Mouse (Mus musculus) embryonic facial prominence, embryonic 12.5 days (tissue): ENCODE results near the gene Bcl7a. TPM values are rescaled to one million over a fixed set of nuclear protein-coding genes. Genes with fewer than 3 reads are reported as not detected.

ENCODE experiments used
- ATAC-seq: fragments of 200-750 bp; cut with Nextera tagmentation; 2 replicates; pipeline ENCODE4 v1.8.0; 2017; ENCODE audit not compliant: insufficient number of reproducible peaks, insufficient read depth, low FRiP score, low TSS enrichment
- H3K27ac ChIP-seq: fragments of 300-500 bp; sonication (generic); 2 replicates; pipeline ENCODE4 v1.5.1; 2016; ENCODE audit warnings: mild to moderate bottlenecking
- H3K27me3 ChIP-seq: fragments of 300-500 bp; sonication (generic); 2 replicates; pipeline ENCODE4 v1.6.1; 2016; ENCODE audit warnings: mild to moderate bottlenecking, moderate library complexity
- H3K36me3 ChIP-seq: fragments of 300-500 bp; sonication (generic); 2 replicates; pipeline ENCODE4 v1.6.1; 2016; ENCODE audit warnings: mild to moderate bottlenecking
- H3K4me1 ChIP-seq: fragments of 300-500 bp; sonication (generic); 2 replicates; pipeline ENCODE4 v1.6.1; 2016
- H3K4me2 ChIP-seq: fragments of 300-500 bp; sonication (generic); replicated peaks from 2 replicates; pipeline ENCODE4 v1.6.1; 2016; ENCODE audit warnings: mild to moderate bottlenecking, moderate library complexity
- H3K4me3 ChIP-seq: fragments of 300-500 bp; sonication (generic); 2 replicates; pipeline ENCODE4 v1.5.1; 2016; ENCODE audit warnings: mild to moderate bottlenecking
- H3K9ac ChIP-seq: fragments of 300-500 bp; sonication (generic); 2 replicates; pipeline ENCODE4 v1.6.1; 2016; ENCODE audit warnings: mild to moderate bottlenecking, moderate library complexity
- H3K9me3 ChIP-seq: fragments of 300-500 bp; sonication (generic); 2 replicates; pipeline ENCODE4 v1.6.1; 2016; ENCODE audit warnings: mild to moderate bottlenecking, moderate library complexity
- WGBS: fragments of 180-500 bp; shearing (Covaris S2); methylation state at CpG from one replicate; pipeline ENCODE4 v1.1.7; 2016; 5-methylcytosine and 5-hydroxymethylcytosine counted together
- polyA plus RNA-seq: library from polyadenylated mRNA; unstranded; fragments of >200 nt; fragmentation: Nextera tagmentation; extraction: Ambion mirVana; gene quantifications from 2 replicates; pipeline ENCODE4 v1.2.1, GENCODE M21; 2016

The Bcl7a gene
- polyA plus RNA-seq, 1 experiment from 2014 or later, result 41.8 TPM

DNA sequence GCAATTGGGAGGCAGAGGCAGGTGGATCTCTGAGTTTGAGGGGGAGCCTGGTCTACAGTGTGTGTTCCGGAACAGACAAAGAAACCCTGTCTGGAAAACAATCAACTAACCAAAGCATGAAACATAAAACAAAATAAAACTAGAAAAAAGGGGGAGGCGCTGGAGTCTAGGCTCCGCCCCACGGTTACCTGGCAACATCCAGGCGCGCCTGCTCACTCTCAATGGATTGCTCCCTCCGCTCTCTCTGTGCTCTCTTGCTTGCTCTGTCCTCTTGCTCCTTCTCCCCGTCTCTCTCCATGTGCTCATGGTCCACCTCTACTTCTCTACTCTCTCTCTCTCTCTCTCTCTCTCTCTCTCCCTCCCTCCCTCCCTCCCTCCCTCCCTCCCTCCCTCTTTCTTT is 39.1 kb downstream of the Bcl7a start:
- Histone ChIP-seq H3K4me2 (no peak overlapping the region), H3K4me1 (peaks cover 24% of the 10 kb centered on the region), H3K27me3 (no peaks in the 10 kb centered on the region), H3K9me3 (no peaks in the 10 kb centered on the region), H3K4me3 (no peak overlapping the region), H3K9ac (no peak overlapping the region), H3K36me3 (no peaks in the 10 kb centered on the region), H3K27ac (no peak overlapping the region)
- ATAC-seq, result no peak
- WGBS, result 86% methylated on average over 8 of the region's 8 CpGs

DNA sequence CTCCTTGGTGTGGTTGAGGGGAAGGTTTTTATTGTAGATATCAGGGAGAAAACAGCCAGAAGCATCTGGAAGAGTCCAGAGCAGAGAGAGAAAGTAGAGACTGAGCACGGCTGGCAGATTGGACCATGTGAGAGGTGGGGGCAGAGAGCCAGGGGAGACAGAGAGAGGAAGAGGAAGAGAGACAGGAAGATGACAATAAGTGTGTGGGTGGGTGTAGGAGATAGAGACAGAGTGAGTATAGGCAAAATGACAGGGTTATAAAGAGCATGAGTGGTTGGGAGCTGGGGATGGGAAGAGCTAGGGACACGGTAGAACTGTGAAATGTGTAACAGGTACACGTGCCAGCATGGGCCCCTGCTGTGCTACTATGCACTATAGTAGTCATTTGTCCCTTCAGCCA is 44.8 kb downstream of the Bcl7a start:
- no peaks in the 10 kb centered on the region for H3K36me3 ChIP-seq
- no peak for ATAC-seq
- H3K4me1 ChIP-seq, result peaks cover 12% of the 10 kb centered on the region
- H3K9ac ChIP-seq, result no peak overlapping the region
- H3K4me3 ChIP-seq, result no peak overlapping the region
- H3K27me3 ChIP-seq, result no peaks in the 10 kb centered on the region
- 30% methylated on average over 3 of the region's 3 CpGs for WGBS
- H3K4me2 ChIP-seq, result no peak overlapping the region
- no peaks in the 10 kb centered on the region for H3K9me3 ChIP-seq
- no peak overlapping the region for H3K27ac ChIP-seq

DNA sequence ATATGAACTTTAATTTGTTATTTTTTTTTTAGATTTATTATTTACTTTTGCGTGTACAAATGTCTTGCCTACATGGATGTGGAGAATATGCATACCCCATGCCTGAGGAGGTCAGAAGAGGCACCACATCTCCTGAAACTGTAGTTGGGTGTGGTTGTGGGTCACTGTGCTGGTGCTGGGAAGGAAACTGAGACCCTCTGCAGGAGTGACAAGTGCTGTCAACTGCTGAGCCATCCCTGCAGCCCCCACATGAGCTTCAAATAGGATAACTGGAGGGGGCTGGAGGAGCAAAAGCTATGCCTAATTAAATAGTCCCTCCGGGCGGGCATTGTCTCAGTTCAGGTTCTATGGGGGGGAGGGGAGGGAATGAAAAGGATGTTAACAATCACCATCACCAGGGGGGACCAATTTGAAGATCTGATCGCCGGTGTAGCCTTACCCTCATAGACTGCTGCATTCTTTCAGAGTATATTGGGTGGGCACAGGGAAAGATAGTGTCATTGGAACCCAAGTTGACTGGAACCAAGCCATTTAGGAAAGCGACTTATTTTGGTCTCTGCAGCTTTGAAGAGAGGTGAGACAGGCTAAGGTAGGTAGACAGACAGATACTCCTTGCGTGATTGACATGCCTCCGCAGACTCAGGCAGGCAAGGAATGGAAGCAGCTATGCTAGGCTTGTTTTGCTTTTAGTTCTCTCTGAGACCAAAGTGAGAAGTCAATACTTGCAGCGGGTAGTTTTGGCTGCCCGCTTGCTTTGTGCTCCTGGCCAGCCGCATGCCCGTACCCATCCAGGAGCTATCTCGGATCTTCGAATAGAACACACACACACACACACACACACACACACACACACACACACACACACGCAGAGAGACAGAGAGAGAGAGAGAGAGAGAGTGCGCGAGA is 47.2 kb downstream of the Bcl7a start:
- Histone ChIP-seq H3K27me3 (no peaks in the 10 kb centered on the region), H3K27ac (no peak overlapping the region), H3K9ac (peak overlapping the region; percentile 31; the same call in 1 of the 2 replicates), H3K36me3 (no peaks in the 10 kb centered on the region), H3K4me3 (peak overlapping the region; percentile 38), H3K4me1 (peaks cover 20% of the 10 kb centered on the region), H3K4me2 (peak overlapping the region; percentile 66), H3K9me3 (no peaks in the 10 kb centered on the region)
- ATAC-seq, result no peak
- 6% methylated on average over 17 of the region's 17 CpGs for WGBS

DNA sequence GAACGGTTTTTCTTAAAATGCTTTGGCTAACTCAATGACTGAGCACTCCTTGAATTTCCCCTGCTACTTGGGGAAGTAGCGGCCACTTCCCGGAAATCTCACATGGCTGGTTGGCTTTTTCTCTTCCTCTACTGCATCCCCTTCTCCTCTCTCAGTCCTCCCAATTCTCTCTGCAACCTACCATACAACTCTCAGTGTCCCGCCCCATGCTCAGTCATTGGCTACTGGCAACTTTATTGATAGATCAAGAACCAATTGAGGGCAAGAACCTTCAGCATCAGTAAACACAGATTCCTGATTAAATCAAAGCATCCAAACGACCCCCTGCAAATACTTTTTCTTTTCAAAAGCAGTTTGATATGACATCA is 47.8 kb downstream of the Bcl7a start:
- WGBS, result 3% methylated on average over 5 of the region's 5 CpGs
- Histone ChIP-seq H3K27ac (no peak overlapping the region), H3K4me1 (peaks cover 26% of the 10 kb centered on the region)

DNA sequence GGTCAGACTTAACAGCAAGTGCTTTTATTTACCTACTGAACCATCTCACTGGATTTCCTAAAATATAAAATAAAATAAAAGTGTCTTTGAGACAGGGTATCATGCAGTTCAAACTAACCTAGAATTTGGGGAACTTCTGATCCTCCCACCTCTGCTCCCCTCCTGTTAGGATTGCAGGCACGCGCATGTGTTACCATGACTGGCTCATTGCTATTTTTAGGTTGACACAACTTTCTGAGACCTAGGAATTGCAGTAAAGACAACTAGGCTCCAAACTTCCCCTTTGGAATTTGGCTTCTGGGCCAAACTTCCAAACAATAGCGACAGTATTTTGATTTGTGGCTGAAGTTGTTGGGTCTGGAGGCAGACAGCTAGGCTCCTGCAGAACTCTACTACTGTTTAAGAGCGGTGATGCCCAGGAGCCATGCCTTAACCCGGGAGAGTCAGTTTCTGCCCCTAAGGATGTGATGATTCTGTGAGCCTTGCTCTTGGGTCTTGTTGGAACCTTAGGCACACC is 50.2 kb downstream of the Bcl7a start:
- Histone ChIP-seq H3K27ac (peak overlapping the region; percentile 72), H3K9me3 (no peaks in the 10 kb centered on the region), H3K27me3 (no peaks in the 10 kb centered on the region), H3K4me3 (peak overlapping the region; percentile 65), H3K4me2 (peak overlapping the region; percentile 86), H3K36me3 (no peaks in the 10 kb centered on the region), H3K9ac (peak overlapping the region; percentile 39; the same call in 1 of the 2 replicates), H3K4me1 (peaks cover 46% of the 10 kb centered on the region)
- WGBS, result 23% methylated on average over 5 of the region's 5 CpGs
- no peak for ATAC-seq

More for the DNA sequence above, 47.8 kb downstream of the Bcl7a start:
- Histone ChIP-seq H3K27me3 (no peaks in the 10 kb centered on the region), H3K36me3 (no peaks in the 10 kb centered on the region), H3K4me2 (peak overlapping the region; percentile 66), H3K4me3 (peak overlapping the region; percentile 38), H3K9ac (peak overlapping the region; percentile 31; the same call in 1 of the 2 replicates), H3K9me3 (no peaks in the 10 kb centered on the region)
- ATAC-seq, result no peak

DNA sequence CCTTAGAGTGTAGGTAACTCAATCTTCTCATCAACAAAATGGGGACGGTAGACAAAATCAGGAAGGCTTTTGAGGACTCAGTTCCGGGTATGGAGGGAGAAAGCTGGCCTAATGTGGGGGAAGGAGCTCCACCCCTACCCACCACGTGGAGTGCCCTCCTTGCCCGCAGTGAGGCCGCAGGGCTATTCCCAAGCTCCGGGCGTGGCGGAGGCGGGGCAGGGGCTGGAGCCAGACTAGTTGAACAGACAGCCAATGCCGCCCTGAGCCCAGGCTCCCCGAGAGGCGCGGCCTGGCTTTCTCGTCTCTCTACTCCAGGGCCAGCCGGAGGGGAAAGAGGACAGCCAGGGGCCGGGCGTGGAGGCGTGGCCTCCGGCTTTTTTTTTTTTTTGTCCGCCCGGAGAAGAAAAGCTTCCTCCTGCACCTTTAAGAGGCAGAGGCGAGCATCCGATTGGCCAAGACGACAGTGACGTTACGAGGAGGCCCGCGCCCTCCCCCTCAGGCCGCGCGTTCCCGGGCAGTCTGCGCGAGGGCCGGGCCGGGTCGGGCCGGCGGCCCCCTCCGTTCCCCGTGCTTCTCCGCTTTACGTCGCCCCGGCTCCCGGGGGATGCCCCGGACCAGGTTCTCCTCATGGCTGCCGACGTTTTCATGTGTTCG is 50.8 kb downstream of the Bcl7a start, which contains the start of gene Mlxip:
Gene Mlxip, plus strand, starts transcription at position 496 of the 654 bp plus-strand sequence.
- Histone ChIP-seq H3K27ac (peak within 1 kb of the TSS; percentile 84), H3K4me2 (peak within 1 kb of the TSS; percentile 86), H3K27me3 (no peaks in the 10 kb centered on the region), H3K4me1 (peaks cover 46% of the 10 kb centered on the region), H3K9ac (peak within 1 kb of the TSS; percentile 78), H3K9me3 (no peaks in the 10 kb centered on the region), H3K36me3 (no peaks in the 10 kb centered on the region), H3K4me3 (peak within 1 kb of the TSS; percentile 65)
- under 1% methylated on average over 42 of the region's 50 CpGs for WGBS
- ATAC-seq, result peak; percentile 94

DNA sequence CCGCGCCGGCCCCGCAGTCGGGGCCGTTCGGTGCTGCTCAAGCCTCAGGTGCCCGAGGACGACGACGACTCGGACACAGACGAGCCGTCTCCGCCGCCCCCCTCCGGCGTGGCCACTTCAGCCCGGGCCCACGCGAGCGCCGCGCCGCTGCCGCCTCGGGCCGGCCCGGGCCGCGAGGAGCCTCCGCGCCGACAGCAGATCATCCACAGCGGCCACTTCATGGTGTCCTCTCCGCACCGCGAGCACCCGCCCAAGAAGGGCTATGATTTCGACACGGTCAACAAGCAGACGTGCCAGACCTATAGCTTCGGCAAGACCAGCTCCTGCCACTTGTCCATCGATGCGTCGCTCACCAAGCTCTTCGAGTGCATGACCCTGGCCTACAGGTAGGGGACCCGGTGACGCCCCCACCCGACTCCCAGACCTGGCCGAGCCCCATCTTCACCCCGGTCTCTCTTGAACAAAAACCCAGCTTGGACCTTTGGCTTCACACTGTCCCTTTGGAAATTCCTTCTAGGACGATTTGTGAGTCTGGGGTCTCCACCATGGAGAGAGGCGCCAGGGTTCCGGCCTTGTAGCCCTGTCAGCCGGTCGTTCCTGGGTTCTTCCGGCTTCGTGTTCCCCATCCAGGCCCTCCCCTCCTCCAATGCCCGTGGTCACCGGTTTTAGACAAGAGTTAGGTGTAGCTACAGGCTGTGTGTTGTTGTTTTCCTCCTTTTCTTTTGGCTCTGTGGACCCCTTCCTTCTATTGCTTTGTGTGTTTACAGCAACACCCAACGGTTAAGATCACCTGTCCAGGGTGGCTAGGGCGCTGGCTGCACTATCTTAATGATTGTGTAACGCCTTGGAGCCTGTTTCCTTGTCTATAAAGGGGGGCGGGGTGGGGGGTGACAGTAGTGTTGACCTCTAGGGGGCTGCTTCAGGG is 51.6 kb downstream of the Bcl7a start:
- Histone ChIP-seq H3K27me3 (no peaks in the 10 kb centered on the region), H3K4me3 (peak overlapping the region; percentile 65), H3K27ac (peak overlapping the region; percentile 84), H3K9ac (peak overlapping the region; percentile 78), H3K4me1 (peaks cover 40% of the 10 kb centered on the region), H3K4me2 (peak overlapping the region; percentile 86), H3K36me3 (no peaks in the 10 kb centered on the region), H3K9me3 (no peaks in the 10 kb centered on the region)
- under 1% methylated on average over 64 of the region's 65 CpGs for WGBS
- ATAC-seq, result no peak

DNA sequence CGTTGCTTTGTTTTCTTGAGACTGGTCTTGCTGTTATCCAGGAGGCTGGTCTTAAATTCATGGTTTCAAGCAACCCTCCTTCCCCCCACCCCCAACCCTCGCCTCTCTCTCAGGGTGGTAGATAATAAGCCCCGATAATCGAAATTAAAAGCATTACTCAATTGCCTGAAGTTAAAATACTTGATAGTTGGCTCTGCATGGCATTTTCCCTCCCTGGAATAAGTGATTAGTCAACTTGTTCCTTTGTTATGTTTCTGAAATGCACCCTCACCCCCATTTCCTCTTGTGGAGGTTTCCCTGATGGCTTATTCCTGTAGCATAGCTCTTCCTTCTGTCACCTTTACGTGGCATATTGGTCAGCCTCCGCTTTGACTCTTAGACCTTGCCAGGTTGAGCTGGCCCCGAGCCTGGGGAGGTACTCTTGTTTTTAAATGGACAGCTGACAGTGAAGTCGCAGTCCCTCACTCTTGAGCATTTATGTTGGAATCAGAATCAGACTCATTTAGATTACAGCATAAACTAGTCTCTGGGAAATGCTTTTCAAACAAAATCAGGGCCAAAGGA is 53.3 kb downstream of the Bcl7a start:
- Histone ChIP-seq H3K9me3 (no peaks in the 10 kb centered on the region), H3K27me3 (no peaks in the 10 kb centered on the region), H3K4me1 (peaks cover 34% of the 10 kb centered on the region), H3K36me3 (no peaks in the 10 kb centered on the region), H3K4me2 (peak overlapping the region; percentile 86), H3K9ac (peak overlapping the region; percentile 12; the same call in 1 of the 2 replicates), H3K4me3 (peak overlapping the region; percentile 65), H3K27ac (no peak overlapping the region)
- 57% methylated on average over 8 of the region's 8 CpGs for WGBS
- no peak for ATAC-seq

DNA sequence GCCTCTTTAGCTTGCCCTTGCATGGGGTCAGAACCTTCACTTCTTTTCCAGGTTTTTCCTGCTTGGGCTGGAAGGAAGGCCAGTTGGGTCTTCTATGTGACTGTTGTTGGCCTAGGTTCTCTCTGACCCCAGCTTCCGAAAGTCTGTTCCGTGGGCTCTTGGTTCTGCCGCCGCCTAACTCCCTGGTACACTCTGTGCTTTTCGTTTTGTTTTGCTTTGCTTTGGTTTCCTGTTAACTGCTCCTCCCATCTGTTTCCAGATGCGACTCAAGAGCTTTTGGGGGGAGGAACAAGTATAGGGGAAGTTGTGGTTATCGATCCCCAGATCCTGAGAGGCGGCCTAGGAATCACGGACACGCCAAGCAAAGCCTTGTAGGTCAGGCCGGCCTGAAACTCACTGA is 54.2 kb downstream of the Bcl7a start:
- Histone ChIP-seq H3K9me3 (no peaks in the 10 kb centered on the region), H3K4me3 (no peak overlapping the region), H3K9ac (no peak overlapping the region), H3K4me1 (peaks cover 34% of the 10 kb centered on the region), H3K36me3 (no peaks in the 10 kb centered on the region), H3K27me3 (no peaks in the 10 kb centered on the region), H3K4me2 (peak overlapping the region; percentile 86), H3K27ac (no peak overlapping the region)
- no peak for ATAC-seq
- 59% methylated on average over 11 of the region's 11 CpGs for WGBS

DNA sequence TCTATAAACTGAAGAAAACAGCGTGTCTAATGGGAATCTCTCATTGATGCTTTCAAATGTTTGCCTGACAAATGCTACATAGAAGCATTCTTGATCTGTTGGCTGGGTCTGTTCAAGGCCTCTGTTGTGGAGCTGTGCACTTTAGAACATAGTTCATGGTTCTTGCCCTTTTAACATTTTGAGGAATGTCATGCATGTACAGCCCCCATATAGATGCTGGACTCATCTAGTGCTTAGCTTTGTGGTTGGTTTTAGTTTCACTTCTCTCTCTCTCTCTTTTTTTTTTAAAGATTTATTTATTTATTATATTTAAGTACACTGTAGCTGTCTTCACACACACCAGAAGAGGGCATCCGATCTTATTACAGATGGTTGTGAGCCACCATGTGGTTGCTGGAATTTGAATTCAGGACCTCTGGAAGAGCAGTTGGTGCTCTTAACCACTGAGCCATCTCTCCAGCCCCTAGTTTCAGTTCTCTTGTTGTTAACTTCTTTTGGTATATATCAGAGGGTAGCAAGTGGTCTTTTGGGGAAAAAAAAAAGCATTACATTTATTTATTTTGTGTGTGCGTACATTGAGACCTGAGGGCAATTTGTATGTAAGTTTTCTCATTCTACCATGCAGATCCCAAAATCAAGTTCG is 55.3 kb downstream of the Bcl7a start:
- H3K27ac ChIP-seq, result no peak overlapping the region
- no peak overlapping the region for H3K4me3 ChIP-seq
- H3K9me3 ChIP-seq, result no peaks in the 10 kb centered on the region
- no peaks in the 10 kb centered on the region for H3K27me3 ChIP-seq
- H3K4me2 ChIP-seq, result no peak overlapping the region
- H3K36me3 ChIP-seq, result no peaks in the 10 kb centered on the region
- H3K4me1 ChIP-seq, result peaks cover 32% of the 10 kb centered on the region
- no peak overlapping the region for H3K9ac ChIP-seq
- WGBS, result 86% methylated on average over 4 of the region's 4 CpGs
- ATAC-seq, result no peak
